Mouse (Mus musculus) activated CD4-positive, CD25-positive, alpha-beta regulatory T cell, adult 4 months (primary cell): ENCODE results near the gene Wfdc2. TPM values are rescaled to one million over a fixed set of nuclear protein-coding genes. Genes with fewer than 3 reads are reported as not detected.
A peak's percentile ranks its signal among the peaks of the same experiment; 100 is the strongest.

Experiments
- ATAC-seq: one replicate; pipeline ENCODE4 v1.8.0; 2017
- polyA plus RNA-seq, 2 experiments: library from polyadenylated mRNA; unstranded; fragments of 100-300 nt; shearing (Covaris generic); gene quantifications; one replicate each; pipeline ENCODE4 v1.2.1; 2017

Gene Wfdc2
- polyA plus RNA-seq: not detected

GRCm38 (mm10) chr2:164562391-164563188 is at the start of gene Wfdc2:
Gene Wfdc2, plus strand, starts transcription at chr2:164562413.
- ATAC-seq: no peak

GRCm38 (mm10) chr2:164513389-164513788 is 48.8 kb upstream of the Wfdc2 start:
- ATAC-seq: no peak

GRCm38 (mm10) chr2:164514916-164515315 is 47.3 kb upstream of the Wfdc2 start:
- ATAC-seq: no peak

- no peak for ATAC-seq
Measured at GRCm38 (mm10) chr2:164515897-164516296, 46.3 kb upstream of the Wfdc2 start.

- no peak for ATAC-seq
Measured at GRCm38 (mm10) chr2:164516592-164516991, 45.6 kb upstream of the Wfdc2 start.

- ATAC-seq: no peak
Measured at GRCm38 (mm10) chr2:164517485-164518221, 44.6 kb upstream of the Wfdc2 start.

GRCm38 (mm10) chr2:164518266-164519170 is 43.7 kb upstream of the Wfdc2 start:
- ATAC-seq: no peak

- no peak for ATAC-seq
Measured at GRCm38 (mm10) chr2:164519171-164519526, 43.1 kb upstream of the Wfdc2 start.

GRCm38 (mm10) chr2:164520782-164521181 is 41.4 kb upstream of the Wfdc2 start:
- ATAC-seq: no peak

- ATAC-seq: peak; percentile 89
Measured at GRCm38 (mm10) chr2:164521841-164522240, 40.4 kb upstream of the Wfdc2 start.

GRCm38 (mm10) chr2:164522280-164522679 is 39.9 kb upstream of the Wfdc2 start:
- ATAC-seq: peak; percentile 30

GRCm38 (mm10) chr2:164523301-164523773 is 38.9 kb upstream of the Wfdc2 start:
- ATAC-seq: no peak

- no peak for ATAC-seq
Measured at GRCm38 (mm10) chr2:164528557-164528956, 33.7 kb upstream of the Wfdc2 start.

- ATAC-seq: peak; percentile 74
Measured at GRCm38 (mm10) chr2:164531169-164531568, 31.0 kb upstream of the Wfdc2 start.

GRCm38 (mm10) chr2:164534315-164534714 is 27.9 kb upstream of the Wfdc2 start:
- peak; percentile 57 for ATAC-seq

- ATAC-seq: no peak
Measured at GRCm38 (mm10) chr2:164537003-164537402, 25.2 kb upstream of the Wfdc2 start.

GRCm38 (mm10) chr2:164540652-164541427 is 21.4 kb upstream of the Wfdc2 start:
- ATAC-seq: peak; percentile 30

- no peak for ATAC-seq
Measured at GRCm38 (mm10) chr2:164542132-164542531, 20.1 kb upstream of the Wfdc2 start.

- ATAC-seq: no peak
Measured at GRCm38 (mm10) chr2:164542598-164542997, 19.6 kb upstream of the Wfdc2 start.

- no peak for ATAC-seq
Measured at GRCm38 (mm10) chr2:164543745-164544144, 18.5 kb upstream of the Wfdc2 start.

GRCm38 (mm10) chr2:164544454-164545097 is 17.6 kb upstream of the Wfdc2 start:
- ATAC-seq: peak; percentile 93
